Mouse (Mus musculus) sigmoid colon, adult 10 weeks (tissue): Measurements from ENCODE around the gene B230104I21Rik. TPM values are rescaled to one million over a fixed set of nuclear protein-coding genes. Genes with fewer than 3 reads are reported as not detected.

Experiments
- polyA plus RNA-seq: library from polyadenylated mRNA; stranded (reverse); fragments of 350-450 nt; fragmentation: Illumina TruSeq; extraction: RNeasy Lipid Tissue Mini Kit (QIAGEN cat#74804); gene quantifications from one replicate; pipeline ENCODE4 v1.2.3, GENCODE M21; 2014; ENCODE audit warnings: low read depth, low replicate concordance

B230104I21Rik gene
- polyA plus RNA-seq, result not detected

GRCm38 (mm10) chr4:154335761-154336160 is at the start of gene B230104I21Rik:
B230104I21Rik (plus strand) TSS chr4:154336127.

GRCm38 (mm10) chr4:154301466-154301881 is 34.5 kb upstream of the B230104I21Rik start, which contains the start of gene Arhgef16:
Arhgef16 (minus strand) TSS chr4:154301676.

Other genes with a start within 250 kb of the B230104I21Rik start
- gene Trp73, start 195.9 kb upstream of the B230104I21Rik start, polyA plus RNA-seq, result not detected
- gene Wrap73, start 193.8 kb upstream of the B230104I21Rik start, polyA plus RNA-seq, result 1.2 TPM
- 99.9 TPM for gene Tprgl, start 175.5 kb upstream of the B230104I21Rik start, polyA plus RNA-seq
- gene Megf6, start 165.4 kb upstream of the B230104I21Rik start, polyA plus RNA-seq, result 0.06 TPM
- gene Arhgef16, start 34.5 kb upstream of the B230104I21Rik start, polyA plus RNA-seq, result 1.7 TPM